Mouse (Mus musculus) heart, adult 2 months (tissue): ENCODE data around the gene Stac2. TPM values are rescaled to one million over a fixed set of nuclear protein-coding genes. Genes with fewer than 3 reads are reported as not detected.

Experiments used
- DNase-seq, 2 experiments: peaks; one replicate each; pipeline ENCODE4 v3.0.0; 2021
- H3K27ac ChIP-seq: fragments of 200-600 bp; 2 replicates; pipeline ENCODE4 v1.8.1; 2022
- H3K27me3 ChIP-seq: fragments of 200-500 bp; 2 replicates; pipeline ENCODE4 v1.6.1; 2012; ENCODE audit warnings: mild to moderate bottlenecking, low read length, inconsistent platforms, mixed read lengths; ENCODE audit not compliant: control insufficient read depth, insufficient read depth
- H3K36me3 ChIP-seq: fragments of 200-500 bp; 2 replicates; pipeline ENCODE4 v1.6.1; 2012; ENCODE audit warnings: low read length, inconsistent platforms; ENCODE audit not compliant: control insufficient read depth, insufficient read depth
- H3K4me1 ChIP-seq: fragments of 200-500 bp; 2 replicates; pipeline ENCODE4 v1.6.1; 2011; ENCODE audit warnings: low read length; ENCODE audit not compliant: control insufficient read depth, insufficient read depth
- H3K4me3 ChIP-seq: fragments of 200-600 bp; 2 replicates; pipeline ENCODE4 v1.8.1; 2022
- H3K79me2 ChIP-seq: fragments of 200-500 bp; replicated peaks from 2 replicates; pipeline ENCODE4 v1.6.1; 2012; ENCODE audit warnings: mild to moderate bottlenecking, inconsistent platforms, low read length, moderate library complexity, mixed read lengths; ENCODE audit not compliant: control insufficient read depth, insufficient read depth
- H3K9ac ChIP-seq: fragments of 200-500 bp; 2 replicates; pipeline ENCODE4 v1.6.1; 2012; ENCODE audit warnings: low read depth, mild to moderate bottlenecking, control low read depth, inconsistent platforms, low read length, mixed read lengths
- CTCF ChIP-seq: fragments of 200-600 bp; IDR thresholded peaks from 2 replicates; pipeline ENCODE4 v1.8.1; 2022; ENCODE audit warnings: antibody characterized with exemption, mild to moderate bottlenecking, moderate library complexity
- EP300 ChIP-seq: fragments of 200-500 bp; IDR thresholded peaks from 2 replicates; pipeline ENCODE4 v1.6.1; 2011; ENCODE audit warnings: low read depth, low read length, control low read depth; ENCODE audit not compliant: insufficient read depth
- POLR2A ChIP-seq: fragments of 200-500 bp; IDR thresholded peaks from 2 replicates; pipeline ENCODE4 v1.6.1; 2011; ENCODE audit warnings: mild to moderate bottlenecking, low read depth, low read length, control low read depth; ENCODE audit not compliant: insufficient read depth
- WGBS: fragments of 180-500 bp; shearing (Covaris S2); methylation state at CpG from one replicate; pipeline ENCODE4 v1.1.7; 2018; 5-methylcytosine and 5-hydroxymethylcytosine counted together
- intact Hi-C: fragments of 180-260 bp; cut with DNase I; formaldehyde crosslinking; loops from one replicate; pipeline ENCODE4 v1.15.1; 2025
- polyA plus RNA-seq: library from polyadenylated mRNA; depleted of rRNA; stranded (reverse); fragments of >200 nt; gene quantifications from 2 replicates; pipeline ENCODE4 v1.2.3, GENCODE M21; 2012
- total RNA-seq, 2 experiments: library from RNA; stranded (reverse); gene quantifications; 2 replicates each; pipeline ENCODE4 v1.2.3; 2021

The Stac2 gene
- total and polyA plus RNA-seq, 3 experiments: 0.10 to 0.35 (median 0.20) TPM

GRCm38 (mm10) chr11:98057466-98057865 is 4.2 kb upstream of the Stac2 start:
- H3K27ac ChIP-seq: no peak overlapping the region
- peaks cover 5% of the 10 kb centered on the region for H3K27me3 ChIP-seq
- no peak overlapping the region for H3K4me3 ChIP-seq
- intact Hi-C loops: no loop called here
- TF ChIP-seq CTCF (no peak), POLR2A (no peak), EP300 (no peak)
- DNase-seq: no peak
- no peaks in the 10 kb centered on the region for H3K79me2 ChIP-seq
- no peaks in the 10 kb centered on the region for H3K36me3 ChIP-seq
- H3K4me1 ChIP-seq: no peaks in the 10 kb centered on the region
- H3K9ac ChIP-seq: no peak overlapping the region
- 11% methylated on average over 9 of the region's 9 CpGs for WGBS

GRCm38 (mm10) chr11:98052129-98052988 is 903 bp downstream of the Stac2 start:
- no peaks in the 10 kb centered on the region for H3K36me3 ChIP-seq
- peak overlapping the region; percentile 34 for H3K9ac ChIP-seq
- no peak overlapping the region for H3K27ac ChIP-seq
- WGBS: under 1% methylated on average over 83 of the region's 83 CpGs
- peak overlapping the region; percentile 49 for H3K4me3 ChIP-seq
- H3K27me3 ChIP-seq: peaks cover 10% of the 10 kb centered on the region
- no peaks in the 10 kb centered on the region for H3K79me2 ChIP-seq
- intact Hi-C loops: no loop called here
- H3K4me1 ChIP-seq: no peaks in the 10 kb centered on the region
- peak in 1 of 2 experiments; percentile 54 for DNase-seq
- TF ChIP-seq POLR2A (no peak), CTCF (no peak), EP300 (no peak)

- Histone ChIP-seq H3K79me2 (no peaks in the 10 kb centered on the region), H3K9ac (no peak overlapping the region), H3K4me3 (no peak overlapping the region; the same call in 1 of the 2 replicates), H3K27ac (no peak overlapping the region), H3K36me3 (no peaks in the 10 kb centered on the region), H3K27me3 (peaks cover 10% of the 10 kb centered on the region), H3K4me1 (no peaks in the 10 kb centered on the region)
- intact Hi-C loops: no loop called here
- no peak for DNase-seq
- 16% methylated on average over 12 of the region's 12 CpGs for WGBS
- TF ChIP-seq EP300 (no peak), CTCF (no peak), POLR2A (no peak)
These were observed 1.6 kb downstream of the Stac2 start for GRCm38 (mm10) chr11:98051611-98052128.

- H3K27ac ChIP-seq: no peak overlapping the region
- intact Hi-C loops: no loop called here
- TF ChIP-seq CTCF: no peak
- TF ChIP-seq POLR2A: no peak
- TF ChIP-seq EP300: no peak
- peaks cover 10% of the 10 kb centered on the region for H3K27me3 ChIP-seq
- H3K4me1 ChIP-seq: no peaks in the 10 kb centered on the region
- no peak for DNase-seq
- no peak overlapping the region for H3K4me3 ChIP-seq
- no peaks in the 10 kb centered on the region for H3K36me3 ChIP-seq
- no peaks in the 10 kb centered on the region for H3K79me2 ChIP-seq
- H3K9ac ChIP-seq: no peak overlapping the region
- WGBS: 43% methylated on average over 2 of the region's 2 CpGs
These were observed 2.3 kb downstream of the Stac2 start for GRCm38 (mm10) chr11:98050940-98051339.

GRCm38 (mm10) chr11:98050520-98050815 is 2.8 kb downstream of the Stac2 start:
- intact Hi-C loops: no loop called here
- H3K4me3 ChIP-seq: no peak overlapping the region
- DNase-seq: no peak
- H3K79me2 ChIP-seq: no peaks in the 10 kb centered on the region
- H3K27me3 ChIP-seq: peaks cover 10% of the 10 kb centered on the region
- no peak overlapping the region for H3K27ac ChIP-seq
- H3K9ac ChIP-seq: no peak overlapping the region
- no peaks in the 10 kb centered on the region for H3K36me3 ChIP-seq
- TF ChIP-seq POLR2A (no peak), EP300 (no peak), CTCF (no peak)
- 45% methylated on average over 2 of the region's 2 CpGs for WGBS
- H3K4me1 ChIP-seq: no peaks in the 10 kb centered on the region
